Mouse (Mus musculus) MEL (cell line): ENCODE measurements at regions not wholly inside any gene's neighbourhood (a gene's known extent, or its start where the extent isn't known, plus 50 kb on each side); places are given as distances from the start of the nearest gene placed in this dataset.
A peak's percentile ranks its signal among the peaks of the same experiment; 100 is the strongest.

Experiments
- DNase-seq: peaks from one replicate; pipeline ENCODE4 v3.0.0; 2011; ENCODE audit warnings: low read depth, low spot score
- H3K27ac ChIP-seq: 2 replicates; pipeline ENCODE4 v1.5.1; 2012; ENCODE audit warnings: low read depth, mild to moderate bottlenecking, control low read depth, low read length, moderate library complexity; ENCODE audit not compliant: control insufficient read depth
- H3K27me3 ChIP-seq, 2 experiments: fragments of 150-350 bp in 1 of 2; sonication (generic) in 1 of 2; 2 replicates each; pipeline ENCODE4 v1.6.1; 2012; ENCODE audit warnings: low read length in 2 of 2, mild to moderate bottlenecking in 2 of 2, improper control_type of control experiment in 1 of 2, moderate library complexity in 1 of 2; ENCODE audit not compliant: insufficient read depth in 2 of 2, control insufficient read depth in 1 of 2
- H3K36me3 ChIP-seq, 2 experiments: 2 replicates each; pipeline ENCODE4 v1.6.1; 2012 to 2014; ENCODE audit warnings: low read length in 2 of 2, improper control_type of control experiment in 1 of 2, inconsistent platforms in 1 of 2, mild to moderate bottlenecking in 1 of 2; ENCODE audit not compliant: insufficient read depth in 2 of 2, control insufficient read depth in 1 of 2
- H3K4me1 ChIP-seq, 2 experiments: fragments of 150-350 bp in 1 of 2; sonication (generic) in 1 of 2; 2 replicates each; pipeline ENCODE4 v1.6.1; 2012; ENCODE audit warnings: low read length in 2 of 2, improper control_type of control experiment in 1 of 2, mild to moderate bottlenecking in 1 of 2; ENCODE audit not compliant: insufficient read depth in 2 of 2, control insufficient read depth in 1 of 2
- H3K4me3 ChIP-seq, 2 experiments: fragments of 150-350 bp in 1 of 2; sonication (generic) in 1 of 2; 2 replicates each; pipeline ENCODE4 v1.5.1; 2012; ENCODE audit warnings: low read depth in 2 of 2, low read length in 2 of 2, mild to moderate bottlenecking in 2 of 2, moderate library complexity in 2 of 2, control low read depth in 1 of 2, improper control_type of control experiment in 1 of 2; ENCODE audit not compliant: control insufficient read depth in 1 of 2, insufficient read depth in 1 of 2
- H3K79me2 ChIP-seq: 2 replicates; pipeline ENCODE4 v1.6.1; 2012; ENCODE audit warnings: mild to moderate bottlenecking, low read length, moderate library complexity; ENCODE audit not compliant: control insufficient read depth, poor library complexity, insufficient read depth
- H3K9ac ChIP-seq: 2 replicates; pipeline ENCODE4 v1.6.1; 2012; ENCODE audit warnings: low read depth, mild to moderate bottlenecking, control low read depth, low read length, moderate library complexity; ENCODE audit not compliant: control insufficient read depth, poor library complexity, severe bottlenecking
- H3K9me3 ChIP-seq: fragments of 150-350 bp; sonication (generic); replicated peaks from 2 replicates; pipeline ENCODE4 v1.6.1; 2012; ENCODE audit warnings: mild to moderate bottlenecking, low read length, improper control_type of control experiment, moderate library complexity; ENCODE audit not compliant: insufficient read depth
- BHLHE40 ChIP-seq: IDR thresholded peaks from 2 replicates; pipeline ENCODE4 v1.6.1; 2012; ENCODE audit warnings: low read depth, mild to moderate bottlenecking, inconsistent platforms, low read length, improper control_type of control experiment, borderline replicate concordance
- CHD2 ChIP-seq: IDR thresholded peaks from 2 replicates; pipeline ENCODE4 v1.6.1; 2011; ENCODE audit warnings: low read length, improper control_type of control experiment
- CTCF ChIP-seq, 3 experiments: IDR thresholded peaks in 2 of 3; conservative IDR thresholded peaks in 1 of 3; 2 replicates each; pipeline ENCODE4 v1.5.1; 2011 to 2012; ENCODE audit warnings: low read length in 3 of 3, low read depth in 2 of 3, mild to moderate bottlenecking in 2 of 3, improper control_type of control experiment in 1 of 3, inconsistent platforms in 1 of 3, mixed read lengths in 1 of 3, moderate library complexity in 1 of 3; ENCODE audit not compliant: control insufficient read depth in 1 of 3, insufficient read depth in 1 of 3, poor library complexity in 1 of 3, severe bottlenecking in 1 of 3
- ETS1 ChIP-seq: IDR thresholded peaks from 2 replicates; pipeline ENCODE4 v1.6.1; 2012; ENCODE audit warnings: low read depth, mild to moderate bottlenecking, inconsistent platforms, low read length, improper control_type of control experiment, moderate library complexity
- GATA1 ChIP-seq: IDR thresholded peaks from 2 replicates; pipeline ENCODE4 v1.6.1; 2011; ENCODE audit warnings: low read depth, low read length, improper control_type of control experiment
- JUND ChIP-seq: IDR thresholded peaks from 2 replicates; pipeline ENCODE4 v1.6.1; 2011; ENCODE audit warnings: low read depth, mild to moderate bottlenecking, improper control_type of control experiment, low read length
- KAT2A ChIP-seq: conservative IDR thresholded peaks from 2 replicates; pipeline ENCODE4 v1.6.1; 2012; ENCODE audit warnings: low read depth, low read length, improper control_type of control experiment, inconsistent platforms
- MAFK ChIP-seq: IDR thresholded peaks from 2 replicates; pipeline ENCODE4 v1.6.1; 2011; ENCODE audit warnings: low read depth, mild to moderate bottlenecking, low read length, improper control_type of control experiment, borderline replicate concordance
- MYC ChIP-seq: IDR thresholded peaks from 2 replicates; pipeline ENCODE4 v1.6.1; 2011; ENCODE audit warnings: low read depth, mild to moderate bottlenecking, low read length, improper control_type of control experiment, moderate library complexity
- NELFE ChIP-seq: IDR thresholded peaks from 2 replicates; pipeline ENCODE4 v1.6.1; 2011; ENCODE audit warnings: low read depth, low read length, improper control_type of control experiment
- NRF1 ChIP-seq: IDR thresholded peaks from 2 replicates; pipeline ENCODE4 v1.6.1; 2014; ENCODE audit warnings: low read depth, mild to moderate bottlenecking, inconsistent platforms, low read length, improper control_type of control experiment, moderate library complexity; ENCODE audit not compliant: poor library complexity, insufficient read depth, severe bottlenecking
- POLR2A ChIP-seq, 2 experiments: IDR thresholded peaks; 2 replicates each; pipeline ENCODE4 v1.6.1; 2011 to 2012; ENCODE audit warnings: low read length in 2 of 2, mild to moderate bottlenecking in 2 of 2, control low read depth in 1 of 2, improper control_type of control experiment in 1 of 2, low read depth in 1 of 2, moderate library complexity in 1 of 2; ENCODE audit not compliant: control insufficient read depth in 1 of 2, insufficient read depth in 1 of 2, poor library complexity in 1 of 2
- POLR2AphosphoS2 ChIP-seq: IDR thresholded peaks from 2 replicates; pipeline ENCODE4 v1.6.1; 2011; ENCODE audit warnings: low read length, improper control_type of control experiment
- POLR2AphosphoS5 ChIP-seq: IDR thresholded peaks from 2 replicates; pipeline ENCODE4 v1.6.1; 2012; ENCODE audit warnings: low read depth, borderline replicate concordance, mild to moderate bottlenecking, inconsistent platforms, low read length, moderate library complexity, mixed read lengths
- RAD21 ChIP-seq: IDR thresholded peaks from 2 replicates; pipeline ENCODE4 v1.6.1; 2011; ENCODE audit warnings: mild to moderate bottlenecking, low read depth, low read length, improper control_type of control experiment
- RCOR1 ChIP-seq: IDR thresholded peaks from 2 replicates; pipeline ENCODE4 v1.6.1; 2012; ENCODE audit warnings: low read depth, mild to moderate bottlenecking, inconsistent platforms, low read length, improper control_type of control experiment
- SMC3 ChIP-seq: IDR thresholded peaks from 2 replicates; pipeline ENCODE4 v1.6.1; 2011; ENCODE audit warnings: low read depth, low read length, improper control_type of control experiment
- UBTF ChIP-seq: IDR thresholded peaks from 2 replicates; pipeline ENCODE4 v1.6.1; 2012; ENCODE audit warnings: low read depth, mild to moderate bottlenecking, inconsistent platforms, low read length, improper control_type of control experiment, moderate library complexity, borderline replicate concordance; ENCODE audit not compliant: insufficient read depth
- USF1 ChIP-seq: IDR thresholded peaks from 2 replicates; pipeline ENCODE4 v1.6.1; 2014; ENCODE audit warnings: low read depth, mild to moderate bottlenecking, inconsistent platforms, low read length, improper control_type of control experiment, moderate library complexity
- ZC3H11A ChIP-seq: IDR thresholded peaks from 2 replicates; pipeline ENCODE4 v1.6.1; 2012; ENCODE audit warnings: low read depth, mild to moderate bottlenecking, inconsistent platforms, low read length, improper control_type of control experiment
- ZMIZ1 ChIP-seq: IDR thresholded peaks from 2 replicates; pipeline ENCODE4 v1.6.1; 2012; ENCODE audit warnings: low read depth, mild to moderate bottlenecking, inconsistent platforms, low read length, improper control_type of control experiment, moderate library complexity

DNA sequence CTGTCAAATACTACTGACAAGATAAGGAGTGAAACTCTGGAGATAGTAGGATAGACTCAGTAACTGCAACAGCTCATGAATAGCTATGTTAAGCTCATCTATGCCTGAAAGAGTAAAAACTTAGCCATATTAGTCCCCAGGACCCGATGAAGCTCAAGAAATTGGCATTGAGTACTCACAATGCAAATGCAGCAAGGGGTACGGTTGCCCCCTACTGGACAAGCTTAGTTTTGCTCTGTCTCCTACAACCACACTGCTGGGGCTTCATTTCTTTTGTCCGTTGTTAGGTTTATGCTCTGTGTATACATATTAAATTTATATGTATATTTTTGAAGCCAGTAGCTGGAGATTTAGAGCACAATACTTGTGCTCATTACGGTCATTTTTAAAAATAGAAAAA, 74.4 kb upstream of the Mup5 start:
- no peaks in the 10 kb centered on the region for H3K27me3 ChIP-seq
- TF ChIP-seq UBTF = no peak
- TF ChIP-seq CTCF (IDR thresholded peaks at IDR 0.05 in 2 of 3, conservative IDR thresholded peaks at IDR 0.05 in 1 of 3; ENCODE audit: control insufficient read depth in 1 of 3, insufficient read depth in 1 of 3, low read depth in 2 of 3, low read length in 3 of 3, poor library complexity in 1 of 3, severe bottlenecking in 1 of 3) = peak; percentile 23 to 37 (median 32); a peak in 4 of 6 replicates
- TF ChIP-seq USF1 = no peak
- no peak for TF ChIP-seq NELFE
- TF ChIP-seq CHD2 = no peak
- TF ChIP-seq RCOR1 = no peak
- no peak for TF ChIP-seq KAT2A
- TF ChIP-seq RAD21 = peak; percentile 7
- no peak for TF ChIP-seq BHLHE40
- TF ChIP-seq NRF1 = no peak
- TF ChIP-seq GATA1 = no peak
- TF ChIP-seq JUND = no peak
- TF ChIP-seq, all 39 proteins: peak for 2
- Histone ChIP-seq H3K36me3 (no peaks in the 10 kb centered on the region), H3K9me3 (no peaks in the 10 kb centered on the region), H3K79me2 (no peaks in the 10 kb centered on the region), H3K4me3 (no peak overlapping the region), H3K9ac (no peak overlapping the region), H3K27ac (no peak overlapping the region), H3K4me1 (no peaks in the 10 kb centered on the region)
- no peak for DNase-seq

DNA sequence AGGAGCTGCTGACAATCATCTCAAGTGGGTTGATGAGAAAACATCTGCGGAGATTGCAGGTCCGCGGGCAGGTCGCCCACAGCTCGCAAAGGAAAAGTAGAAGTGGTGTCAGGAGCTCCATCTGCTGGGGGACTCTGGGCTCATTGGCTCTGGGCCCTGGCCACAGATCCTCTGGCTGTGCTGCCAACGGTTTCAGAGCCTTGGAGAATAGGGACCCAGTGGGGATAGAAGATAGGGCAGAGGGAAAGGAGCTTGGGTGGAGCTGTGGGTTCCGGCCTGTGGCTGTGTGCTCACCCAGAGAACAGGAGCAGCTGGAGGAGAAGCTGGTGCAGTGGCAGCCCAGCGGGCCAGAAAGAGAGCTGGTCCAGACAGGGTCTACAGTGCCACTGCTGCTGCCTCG, 67.1 kb upstream of the Mup5 start:
- no peak overlapping the region for H3K27ac ChIP-seq
- H3K36me3 ChIP-seq = no peaks in the 10 kb centered on the region
- no peaks in the 10 kb centered on the region for H3K9me3 ChIP-seq
- no peaks in the 10 kb centered on the region for H3K79me2 ChIP-seq
- H3K4me3 ChIP-seq = no peak overlapping the region
- H3K27me3 ChIP-seq = no peaks in the 10 kb centered on the region
- no peak for DNase-seq
- no peak overlapping the region for H3K9ac ChIP-seq
- H3K4me1 ChIP-seq = no peaks in the 10 kb centered on the region
- no peak for TF ChIP-seq POLR2A (IDR thresholded peaks at IDR 0.05; ENCODE audit: control insufficient read depth in 1 of 2, insufficient read depth in 1 of 2, low read depth in 1 of 2, low read length in 2 of 2, poor library complexity in 1 of 2)
- no peak for TF ChIP-seq BHLHE40
- no peak for TF ChIP-seq SMC3
- TF ChIP-seq RAD21 = no peak
- no peak for TF ChIP-seq ZMIZ1
- no peak for TF ChIP-seq MAFK
- TF ChIP-seq RCOR1 = no peak
- TF ChIP-seq UBTF = no peak
- TF ChIP-seq ZC3H11A = no peak
- TF ChIP-seq USF1 = no peak
- TF ChIP-seq ETS1 = no peak
- no peak for TF ChIP-seq MYC
- TF ChIP-seq POLR2AphosphoS2 = no peak
- no peak for TF ChIP-seq POLR2AphosphoS5
- TF ChIP-seq, all 39 proteins: peak for 0
